ENCODE assay signal across 13 mouse cellular contexts in the genomic region with DNA sequence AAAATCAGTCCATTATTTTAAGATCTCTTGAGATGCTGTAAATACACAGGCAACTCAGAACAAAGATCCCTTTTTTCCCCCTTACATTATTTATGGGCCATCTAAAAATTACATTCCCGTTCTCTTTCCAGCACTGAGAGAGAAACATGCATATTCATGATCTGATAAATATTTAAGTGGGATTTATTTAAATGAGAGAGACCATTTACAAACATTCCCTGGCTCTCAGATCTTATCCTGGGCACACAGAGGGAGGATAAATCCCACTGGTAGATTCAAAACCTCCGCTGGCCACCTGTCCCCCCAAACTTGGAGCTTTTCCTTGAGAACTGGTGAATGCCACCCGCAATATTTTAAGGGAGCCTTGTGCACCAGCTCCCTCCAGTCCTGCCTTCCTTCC.
"Had no signal": no experiment of that assay in that cellular context is flagged by ENCODE, and none has a peak within 500 bp of the region (broad histone marks: within the 10 kb centered on the region; RNA-seq: fewer than 3 reads in every experiment).

No protein-coding gene starts in this region.

- H3K36me3 ChIP-seq: kidney, embryonic 15.5 days; limb, embryonic 10.5 days; liver, embryonic 15.5 days had no signal

- H3K9me3 ChIP-seq: kidney, embryonic 15.5 days; limb, embryonic 10.5 days; liver, embryonic 15.5 days had no signal

- ATAC-seq: lung, postnatal 0 days had no signal

- DNase-seq: kidney, adult 2 months; kidney, postnatal 14 days; lung, adult 2 months; lung, postnatal 36 days; right cerebral cortex, postnatal 4 days; spleen, adult 18-20 months; thymus, postnatal 36 days had no signal

- H3K4me2 ChIP-seq: kidney, embryonic 15.5 days; liver, embryonic 11.5 days; liver, embryonic 15.5 days had no signal

- H3K9ac ChIP-seq: kidney, embryonic 15.5 days; liver, embryonic 15.5 days had no signal

- H3K4me3 ChIP-seq: kidney, embryonic 15.5 days; left cerebral cortex, adult 2 months; limb, embryonic 10.5 days; liver, embryonic 15.5 days had no signal

- H3K27me3 ChIP-seq: kidney, embryonic 15.5 days; liver, embryonic 15.5 days had no signal

- H3K4me1 ChIP-seq: kidney, embryonic 15.5 days; limb, embryonic 10.5 days; liver, embryonic 15.5 days had no signal

- H3K27ac ChIP-seq: kidney, embryonic 15.5 days; left cerebral cortex, adult 2 months; limb, embryonic 10.5 days; liver, embryonic 15.5 days had no signal
